Mouse (Mus musculus) layer of hippocampus, adult 9-11 months (tissue): ENCODE data around the gene Sema3a.
"Not testable (repeated sequence)": the region's sequence is repeated elsewhere in the genome, so short reads cannot be mapped to it uniquely, and the experiment has no call there.

Source experiments
- DNase-seq: peaks from one replicate; pipeline ENCODE4 v3.0.0; 2022

Gene Sema3a

GRCm38 (mm10) chr5:13431827-13432226, 306.6 kb downstream of the Sema3a start:
- DNase-seq, result no peak

GRCm38 (mm10) chr5:13432574-13432973, 307.4 kb downstream of the Sema3a start:
- no peak for DNase-seq

GRCm38 (mm10) chr5:13433303-13433702, 308.1 kb downstream of the Sema3a start:
- DNase-seq, result no peak

- DNase-seq, result no peak
These were observed 315.9 kb downstream of the Sema3a start for GRCm38 (mm10) chr5:13441112-13441511.

GRCm38 (mm10) chr5:13460182-13461001, 335.2 kb downstream of the Sema3a start:
- no peak for DNase-seq

- DNase-seq, result no peak
These were observed 343.6 kb downstream of the Sema3a start for GRCm38 (mm10) chr5:13468856-13469255.

GRCm38 (mm10) chr5:13469401-13469800, 344.2 kb downstream of the Sema3a start:
- DNase-seq, result peak; percentile 12

- DNase-seq, result no peak
These were observed 345.1 kb downstream of the Sema3a start for GRCm38 (mm10) chr5:13470057-13470905.

GRCm38 (mm10) chr5:13477653-13478052, 352.4 kb downstream of the Sema3a start:
- DNase-seq, result peak; percentile 74

- no peak for DNase-seq
These were observed 363.5 kb downstream of the Sema3a start for GRCm38 (mm10) chr5:13488671-13489070.

- not testable (repeated sequence) for DNase-seq
These were observed 370.8 kb downstream of the Sema3a start for GRCm38 (mm10) chr5:13495967-13496366.

GRCm38 (mm10) chr5:13499835-13500234, 374.6 kb downstream of the Sema3a start:
- peak; percentile 56 for DNase-seq

- DNase-seq, result no peak
These were observed 380.8 kb downstream of the Sema3a start for GRCm38 (mm10) chr5:13505839-13506499.

- DNase-seq, result no peak
These were observed 383.9 kb downstream of the Sema3a start for GRCm38 (mm10) chr5:13509163-13509562.

GRCm38 (mm10) chr5:13517018-13517417, 391.8 kb downstream of the Sema3a start:
- DNase-seq, result no peak

- DNase-seq, result no peak
These were observed 400.4 kb downstream of the Sema3a start for GRCm38 (mm10) chr5:13525597-13525996.

- DNase-seq, result no peak
These were observed 401.8 kb downstream of the Sema3a start for GRCm38 (mm10) chr5:13527037-13527464.

GRCm38 (mm10) chr5:13529226-13529625, 404.0 kb downstream of the Sema3a start:
- DNase-seq, result peak; percentile 9

GRCm38 (mm10) chr5:13547472-13548209, 422.4 kb downstream of the Sema3a start:
- DNase-seq, result no peak

GRCm38 (mm10) chr5:13548210-13548554, 423.0 kb downstream of the Sema3a start:
- no peak for DNase-seq

- DNase-seq, result no peak
These were observed 423.9 kb downstream of the Sema3a start for GRCm38 (mm10) chr5:13549080-13549479.

GRCm38 (mm10) chr5:13550953-13551352, 425.7 kb downstream of the Sema3a start:
- no peak for DNase-seq

GRCm38 (mm10) chr5:13557257-13557656, 432.0 kb downstream of the Sema3a start:
- DNase-seq, result no peak
